Mouse (Mus musculus) left cerebral cortex, postnatal 36 days (tissue): ENCODE data around the gene Glis1. TPM values are rescaled to one million over a fixed set of nuclear protein-coding genes. Genes with fewer than 3 reads are reported as not detected.

Experiments used
- DNase-seq, 2 experiments: peaks; one replicate each; pipeline ENCODE4 v3.0.0; 2021 to 2022; ENCODE audit warnings: low spot score in 2 of 2, mixed read lengths in 1 of 2
- intact Hi-C: fragments of 180-260 bp; cut with DNase I; formaldehyde crosslinking; loops from one replicate; pipeline ENCODE4 v1.15.1; 2025
- total RNA-seq, 2 experiments: library from RNA; stranded (reverse); gene quantifications; 2 replicates each; pipeline ENCODE4 v1.2.3; 2021

The Glis1 gene
- total RNA-seq, 2 experiments from 2014 or later, result 1.1 to 1.7 TPM

DNA sequence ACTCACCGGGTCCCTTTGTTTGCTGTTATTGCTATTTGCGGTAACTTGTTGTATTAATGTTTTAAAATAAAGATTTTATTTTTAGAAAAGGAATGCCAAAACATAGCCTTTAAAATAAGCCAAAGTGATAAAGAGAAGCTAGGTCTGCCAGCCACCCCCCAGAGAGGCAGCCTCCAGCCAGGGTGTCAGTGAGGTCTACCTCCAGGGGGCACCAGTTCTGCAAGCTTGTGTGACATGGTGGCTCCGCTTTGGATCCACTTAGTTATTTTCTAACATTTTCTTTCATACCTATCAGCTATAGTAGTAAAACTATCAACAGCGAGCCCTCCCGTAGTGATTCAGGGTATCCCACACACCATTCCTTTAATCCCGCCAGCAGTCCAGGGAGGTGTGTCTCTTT, 14.1 kb downstream of the Glis1 start:
- no peak for DNase-seq
- intact Hi-C loops, result no loop called here

DNA sequence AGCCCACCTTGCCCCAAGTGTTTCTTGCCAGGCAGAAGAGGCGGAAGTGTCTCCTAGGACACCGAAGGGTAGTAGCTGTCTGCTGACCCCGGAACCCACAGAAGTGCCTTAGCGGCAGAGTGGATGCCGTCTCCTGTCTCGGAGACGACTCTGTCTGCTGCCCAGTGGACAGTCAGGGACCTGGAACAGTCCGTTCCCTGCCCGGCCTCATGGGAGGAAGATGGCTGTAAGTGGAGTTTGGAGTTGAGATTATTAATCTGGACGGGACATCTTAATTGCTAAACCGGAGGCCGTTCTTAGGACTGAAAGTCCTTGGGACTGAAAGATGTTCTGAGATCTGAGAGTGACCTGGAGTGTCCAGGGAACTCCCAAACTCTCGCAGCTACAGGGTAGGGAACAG, 15.1 kb downstream of the Glis1 start:
- intact Hi-C loops, result no loop called here
- DNase-seq, result no peak

DNA sequence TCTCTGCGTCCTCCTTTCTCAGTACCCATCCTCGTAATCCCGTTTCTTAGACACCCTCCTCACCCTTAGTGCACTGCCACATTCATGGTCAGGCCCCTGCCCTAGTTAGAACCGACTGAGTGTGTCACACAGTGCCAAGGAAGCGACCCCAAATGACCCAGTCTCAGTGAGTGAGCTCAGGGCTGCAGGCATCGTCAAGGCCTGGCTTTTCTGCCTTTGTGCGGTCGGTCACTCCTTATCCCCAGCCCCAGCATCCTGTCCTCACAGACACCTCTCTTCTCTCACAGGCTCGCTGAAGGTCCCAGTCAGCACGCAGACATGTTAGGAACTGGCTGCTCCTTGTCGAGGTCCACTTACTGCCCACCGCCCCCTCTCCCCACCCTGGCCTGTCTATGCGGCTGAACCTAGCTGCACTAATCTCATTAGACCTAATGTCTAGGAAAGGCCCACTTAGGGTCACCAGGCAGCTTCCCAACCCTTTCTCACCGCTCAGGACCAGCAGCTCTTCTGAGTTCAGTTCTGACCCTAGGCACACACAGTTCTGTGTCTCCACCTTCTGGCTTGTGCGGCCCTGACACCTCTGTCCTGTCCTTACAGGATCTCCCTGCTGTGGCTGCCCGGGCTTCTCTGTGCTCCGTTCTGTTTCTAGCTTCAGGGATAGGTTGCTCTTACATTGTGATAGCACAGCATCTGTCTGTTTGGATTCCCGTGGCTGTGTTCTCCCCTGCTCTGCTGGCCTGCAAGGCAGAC, 18.1 kb downstream of the Glis1 start:
- intact Hi-C loops, result no loop called here
- DNase-seq, result no peak

DNA sequence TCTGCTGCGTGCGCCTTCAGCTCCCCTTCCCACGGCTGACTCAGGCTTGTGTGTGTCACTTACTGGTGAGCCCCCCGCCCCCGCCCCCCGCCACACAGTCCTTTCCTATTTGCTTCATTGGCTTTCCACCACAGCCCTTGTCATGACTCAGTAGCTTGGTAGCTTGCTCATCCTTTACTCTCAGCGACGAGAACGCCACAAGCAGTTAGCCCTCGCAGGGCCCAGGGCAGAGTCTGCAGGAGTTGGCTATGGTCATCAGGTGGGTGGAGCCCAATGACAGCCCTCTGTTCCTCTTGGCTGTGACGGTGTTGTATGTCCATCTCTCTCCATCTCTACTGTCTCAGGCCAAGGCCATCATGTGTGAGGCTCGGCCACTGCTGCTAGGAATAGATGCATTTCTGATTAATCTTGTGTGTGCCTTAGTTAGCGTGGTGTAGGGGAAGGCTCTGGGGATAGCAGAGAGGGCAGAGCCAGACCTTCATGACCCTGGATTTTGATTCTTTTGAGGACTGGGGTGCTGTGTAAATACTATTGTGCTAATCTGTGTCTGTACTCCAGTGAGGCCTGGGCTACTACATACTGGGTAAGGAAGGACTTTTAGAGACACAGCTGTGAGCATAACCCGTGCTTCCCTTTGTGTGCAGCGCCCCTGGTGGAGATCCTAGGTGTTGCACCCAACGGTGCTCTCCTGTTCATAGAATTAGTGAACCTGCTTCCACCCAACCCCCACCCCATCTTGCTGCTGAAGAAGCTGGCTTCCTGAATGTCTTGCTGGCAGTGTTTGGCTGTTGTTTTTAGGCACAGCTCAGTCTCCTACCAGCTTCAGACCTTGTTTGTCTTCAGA, 19.0 kb downstream of the Glis1 start:
- peak; percentile 66 to 67 for DNase-seq
- intact Hi-C loops, result no loop called here

DNA sequence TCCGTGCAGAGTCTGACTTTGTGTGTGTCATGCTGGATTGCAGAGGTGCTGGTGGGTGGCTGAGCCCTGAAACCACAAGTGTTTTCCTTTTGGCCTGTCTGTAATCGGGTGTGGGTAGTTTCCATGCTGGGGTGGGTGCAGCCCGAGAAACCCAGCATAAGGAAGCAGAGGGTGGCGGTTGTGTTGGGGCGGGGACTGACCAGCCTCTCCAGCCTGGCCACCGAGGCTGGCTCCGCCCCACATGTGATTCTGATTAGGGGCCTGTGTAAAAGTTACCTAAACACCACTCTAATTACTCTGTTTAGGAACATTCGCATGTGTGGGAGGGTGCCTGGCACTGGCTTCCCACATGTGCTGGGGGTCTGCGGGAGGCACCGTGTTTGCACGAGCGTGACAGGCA, 23.2 kb downstream of the Glis1 start:
- intact Hi-C loops, result no loop called here
- no peak for DNase-seq

DNA sequence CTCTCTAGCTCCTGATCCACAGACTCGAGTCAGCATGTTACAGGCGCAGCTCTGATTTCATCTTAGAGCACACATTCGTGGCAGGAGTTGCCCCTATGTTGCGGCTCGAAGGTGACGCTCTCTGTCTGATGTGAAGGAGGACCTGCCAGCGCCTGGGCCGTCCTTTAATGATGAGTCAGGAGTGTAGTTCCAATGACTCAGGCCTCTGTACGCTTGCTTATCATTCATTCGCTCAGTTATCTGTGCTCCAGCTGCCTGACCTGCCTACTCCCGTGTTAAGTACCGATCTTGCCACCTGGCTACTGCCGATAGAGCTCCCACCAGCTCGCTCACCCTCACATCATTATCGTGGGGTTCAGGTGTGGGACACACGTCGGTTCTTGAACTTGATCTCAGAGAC, 24.5 kb downstream of the Glis1 start:
- intact Hi-C loops, result no loop called here
- DNase-seq, result no peak

DNA sequence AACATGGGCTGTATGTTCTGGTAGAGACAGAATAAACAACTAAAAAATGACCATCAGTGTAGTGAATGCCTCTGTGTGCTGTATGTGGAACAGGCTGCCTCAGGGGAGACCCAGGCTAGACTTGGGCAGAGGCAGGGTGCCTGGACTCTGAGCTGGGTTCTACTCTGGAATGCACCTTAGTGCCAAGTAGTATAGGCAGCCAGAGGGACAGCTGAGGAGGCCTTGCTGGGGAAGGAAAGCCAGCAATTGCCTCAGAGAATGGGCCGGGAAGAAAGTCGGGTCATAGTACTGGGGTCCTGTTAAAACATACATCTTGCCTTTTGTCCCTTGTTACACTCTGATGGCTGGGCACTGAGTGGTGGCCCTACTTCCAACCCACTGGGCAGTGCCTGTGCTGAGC, 25.1 kb downstream of the Glis1 start:
- DNase-seq, result no peak
- intact Hi-C loops, result no loop called here

DNA sequence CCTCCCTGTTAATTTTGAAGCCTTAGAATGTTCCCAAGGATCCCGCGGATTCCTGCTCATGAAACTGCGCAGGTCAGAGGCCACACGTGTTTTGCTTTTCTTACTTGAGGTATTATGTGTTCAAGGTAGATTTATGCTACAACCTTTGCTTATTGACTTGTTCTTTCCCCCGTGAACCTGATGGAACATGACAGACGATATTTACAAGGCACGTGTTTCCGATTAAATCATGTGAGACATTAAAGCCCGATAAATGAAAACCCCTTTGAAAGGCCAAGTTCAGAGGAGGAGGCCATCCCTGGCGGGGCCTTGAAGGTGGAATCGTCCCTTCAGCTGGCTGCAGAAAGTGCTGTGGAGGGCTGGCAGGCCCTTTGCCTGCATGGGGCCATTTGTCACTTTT, 26.1 kb downstream of the Glis1 start:
- no peak for DNase-seq
- intact Hi-C loops, result no loop called here

DNA sequence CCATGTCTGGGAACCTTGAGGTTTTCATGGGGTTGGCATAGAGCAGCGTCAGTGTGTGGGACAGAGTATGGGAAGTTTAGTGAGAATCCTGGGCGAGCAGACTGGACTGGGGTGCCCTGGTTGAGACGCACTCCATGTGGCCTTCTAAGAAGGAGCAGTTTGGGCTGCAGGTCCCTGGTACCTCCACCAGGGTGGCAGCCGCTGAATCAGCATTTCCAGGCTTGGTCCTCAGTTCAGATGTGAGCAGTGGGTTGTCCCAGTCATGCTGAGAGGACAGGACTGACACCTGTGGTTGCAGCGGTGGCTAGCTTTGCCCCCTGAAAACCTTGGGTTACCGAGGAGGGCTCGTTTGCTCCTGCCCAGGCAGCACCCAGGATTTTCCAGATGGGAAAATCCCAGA, 33.4 kb downstream of the Glis1 start:
- no peak for DNase-seq
- intact Hi-C loops, result no loop called here

DNA sequence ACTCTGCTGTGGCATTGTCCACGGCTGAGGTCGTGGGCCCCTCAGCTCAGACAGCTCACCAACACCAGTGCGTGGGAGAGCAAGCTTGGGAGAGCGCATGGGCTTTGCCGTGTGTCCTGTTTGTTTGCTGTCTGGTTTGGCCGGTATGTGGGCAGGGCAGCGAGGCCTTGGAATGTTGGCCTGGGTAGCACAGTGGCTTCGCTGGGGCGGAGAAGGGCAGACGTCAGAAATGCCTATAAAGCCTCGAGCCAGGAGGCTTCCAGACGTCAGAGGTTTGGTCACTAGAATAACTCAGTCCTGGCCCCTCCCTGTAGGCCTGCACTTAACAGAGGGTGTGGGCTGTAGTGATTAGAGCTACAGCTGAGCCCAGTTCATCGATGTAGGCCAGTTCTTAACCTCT, 33.9 kb downstream of the Glis1 start:
- DNase-seq, result no peak
- intact Hi-C loops, result no loop called here

DNA sequence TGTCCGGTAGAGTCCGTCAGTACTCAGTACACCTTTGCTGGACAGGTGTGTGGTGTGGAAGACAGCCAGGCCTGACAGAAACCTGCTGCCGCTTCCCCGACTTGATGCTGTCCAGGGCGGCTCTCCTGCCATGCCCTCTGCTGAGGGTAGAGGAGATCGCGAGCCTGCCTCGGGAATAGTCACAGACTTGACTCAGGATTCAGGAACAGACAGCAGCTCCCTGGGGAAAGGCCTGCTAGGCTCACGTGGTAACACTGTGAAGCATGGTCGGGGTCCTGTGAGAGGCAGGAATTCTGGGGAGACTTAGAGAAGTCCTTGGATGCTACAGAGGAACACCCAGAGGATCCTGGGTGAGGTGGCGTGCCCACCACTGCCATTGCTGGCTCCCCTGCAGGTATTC, 34.4 kb downstream of the Glis1 start:
- no peak for DNase-seq
- intact Hi-C loops, result no loop called here

DNA sequence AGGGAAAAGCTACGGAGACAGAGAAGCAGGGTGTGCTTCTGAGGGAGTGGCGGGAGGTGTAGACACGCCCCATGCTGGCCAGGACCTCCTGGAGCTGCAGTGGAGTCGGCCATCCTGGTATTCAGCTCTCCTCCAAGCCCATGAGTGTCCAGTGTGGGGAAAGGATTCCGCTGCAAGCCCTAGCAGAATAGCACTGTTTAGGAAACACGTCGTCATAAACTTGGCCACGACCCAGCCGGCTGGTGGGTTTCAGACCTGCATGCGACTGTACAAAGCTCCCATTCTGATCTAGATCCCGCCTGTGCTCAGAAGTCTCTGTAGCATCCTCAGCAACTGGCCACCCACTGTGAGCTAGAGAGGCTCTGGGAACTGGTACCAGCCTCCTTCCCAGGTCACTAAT, 41.9 kb downstream of the Glis1 start:
- no peak for DNase-seq
- intact Hi-C loops, result no loop called here

DNA sequence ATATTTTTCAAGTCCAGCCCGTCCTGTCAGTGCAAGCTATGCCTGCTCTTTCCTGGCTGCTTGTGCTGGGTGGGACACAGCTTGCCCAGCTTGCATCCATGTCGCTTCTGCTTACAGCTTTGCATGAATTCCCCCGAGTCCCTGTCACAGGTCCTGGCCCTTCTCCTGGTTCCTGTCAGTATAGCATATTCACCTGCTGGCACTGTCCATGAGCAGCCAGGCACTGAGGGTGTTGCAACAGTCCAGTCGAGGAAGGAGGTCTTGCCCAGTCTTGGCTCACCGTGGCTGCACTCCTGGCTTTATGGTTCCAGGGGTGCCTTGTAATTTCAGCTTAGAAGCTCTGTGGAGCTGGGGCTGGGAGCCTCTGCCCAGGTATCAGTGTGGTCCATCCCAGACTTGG, 44.6 kb downstream of the Glis1 start:
- intact Hi-C loops, result no loop called here
- DNase-seq, result no peak

DNA sequence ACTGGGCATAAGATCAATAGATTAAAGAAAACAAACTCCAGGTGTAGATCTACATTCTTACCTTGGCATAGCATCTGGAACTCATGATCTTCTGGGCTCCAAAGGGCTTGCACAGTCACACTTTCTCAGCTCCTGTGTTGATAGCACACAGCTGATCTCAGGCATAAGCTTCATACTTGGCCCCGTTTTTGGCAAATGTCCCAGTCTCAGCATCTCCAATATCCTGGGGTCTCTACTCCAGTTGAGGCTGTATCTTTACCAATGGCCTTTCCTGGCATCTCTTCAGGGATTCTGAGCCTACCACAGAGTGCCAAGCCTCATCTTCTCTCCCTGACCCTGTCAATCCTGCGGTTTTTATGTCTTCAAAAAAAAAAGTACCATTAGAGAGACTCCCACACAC, 48.1 kb downstream of the Glis1 start:
- no peak for DNase-seq
- intact Hi-C loops, result no loop called here

DNA sequence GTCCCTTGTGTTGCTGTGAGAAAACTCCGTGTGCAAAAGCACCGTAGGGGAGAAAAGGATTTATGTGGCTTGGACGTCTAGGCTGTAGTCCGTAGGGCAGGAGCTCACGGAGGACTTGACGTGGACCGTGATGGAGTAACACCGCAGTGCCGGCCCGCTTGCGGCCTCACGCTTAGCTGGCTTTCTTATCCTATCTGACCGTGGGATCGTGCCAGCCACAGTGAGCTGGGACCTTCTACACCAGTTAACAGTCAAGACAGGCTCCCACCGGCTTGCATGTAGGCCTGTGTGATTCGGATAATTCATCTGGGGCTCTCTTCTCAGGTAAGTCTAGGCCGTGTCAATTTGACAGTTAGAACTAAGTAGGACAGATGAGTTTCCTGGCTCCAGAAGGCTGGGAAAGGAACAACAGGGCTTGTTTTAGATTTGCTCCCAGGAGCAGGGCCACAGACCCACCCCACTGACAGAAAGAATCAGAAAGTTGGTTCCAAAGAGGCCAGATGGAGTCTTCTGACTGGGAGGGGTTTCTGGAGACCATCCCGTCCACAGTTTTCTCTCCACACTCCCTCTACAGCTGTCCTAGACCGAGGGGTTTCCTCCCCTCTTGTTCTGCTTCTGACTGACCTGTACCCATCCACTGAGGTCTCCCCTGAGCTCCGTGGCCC, 49.3 kb downstream of the Glis1 start:
- intact Hi-C loops, result no loop called here
- DNase-seq, result no peak

DNA sequence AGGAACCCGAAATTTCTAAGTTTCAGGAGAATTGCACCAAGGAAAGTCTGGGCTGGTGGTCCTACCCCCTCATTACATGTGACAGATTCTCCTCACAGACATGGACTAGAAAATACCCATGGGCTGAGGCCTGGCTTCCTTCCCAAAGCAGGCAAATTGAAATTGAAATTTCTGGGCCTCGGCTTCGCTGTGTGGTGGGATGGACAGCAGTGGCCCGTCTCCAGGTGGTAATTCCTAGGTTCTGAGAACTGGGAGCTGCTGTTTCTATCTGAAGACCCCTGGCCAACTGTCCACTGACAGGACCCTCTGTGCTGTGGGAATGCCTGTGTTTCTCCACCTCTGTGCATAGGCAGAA, 49.8 kb downstream of the Glis1 start:
- DNase-seq, result no peak
- intact Hi-C loops, result no loop called here

DNA sequence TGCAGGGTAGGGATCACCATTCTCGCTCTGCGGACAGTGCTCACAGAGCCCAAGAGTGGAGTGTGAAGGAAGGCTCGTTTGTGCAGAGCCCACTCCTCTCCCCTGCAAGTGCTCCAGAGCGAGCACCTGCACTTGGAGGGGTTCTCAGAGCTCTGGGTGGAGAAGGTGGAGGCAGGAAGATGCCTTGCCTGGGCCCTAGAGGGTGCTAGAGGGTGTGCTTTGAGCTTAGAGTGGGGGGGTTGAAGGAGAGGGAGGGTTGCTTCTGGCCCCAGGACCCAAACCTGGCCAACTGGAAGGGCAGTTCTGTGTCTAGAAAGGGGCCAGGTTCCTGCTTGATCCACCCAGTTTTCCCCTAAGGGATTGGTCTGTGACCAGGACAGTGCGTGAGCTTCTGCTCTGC, 51.5 kb downstream of the Glis1 start:
- DNase-seq, result no peak
- intact Hi-C loops, result loop anchor here (5.0 kb wide), 1 partner anchor 151 kb away; no protein-coding TSS in a partner anchor

DNA sequence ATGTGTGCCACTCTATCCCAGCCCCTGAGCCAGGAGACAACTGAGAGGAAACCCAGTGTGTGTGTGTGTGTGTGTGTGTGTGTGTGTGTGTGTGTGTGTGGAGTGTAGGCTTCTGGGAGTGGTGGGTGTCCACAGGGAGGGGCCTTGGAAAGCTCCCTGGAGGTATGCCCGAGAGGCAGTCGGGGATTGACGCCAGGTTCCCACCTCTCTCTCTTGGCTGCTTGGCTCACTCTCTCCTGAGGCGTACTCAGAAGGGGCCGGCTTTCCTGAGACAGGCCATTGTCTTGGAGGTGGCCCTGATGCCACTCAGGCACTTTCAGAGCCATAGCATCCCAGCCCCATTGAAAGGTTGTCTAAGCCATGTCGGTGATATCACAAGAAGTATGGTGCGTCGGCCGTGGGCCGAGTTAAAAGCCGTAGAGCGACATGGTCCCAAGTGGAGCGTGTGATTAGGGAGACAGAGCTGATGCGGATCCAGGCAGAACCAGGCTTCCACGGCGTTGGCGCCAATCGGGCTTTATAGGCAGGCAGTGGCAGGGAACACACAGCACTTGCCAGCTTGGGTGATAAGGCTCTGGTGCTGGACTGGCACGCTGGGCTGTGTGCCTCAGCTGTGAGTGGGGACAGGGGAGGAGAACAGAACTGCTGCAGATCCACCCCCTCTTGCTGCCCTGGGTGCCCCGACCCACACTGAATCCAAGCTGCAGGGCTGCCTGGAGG, 54.9 kb downstream of the Glis1 start:
- intact Hi-C loops, result loop anchor here (5.0 kb wide), 1 partner anchor 148 kb away; no protein-coding TSS in a partner anchor
- DNase-seq, result peak in 1 of 2 experiments; percentile 18

DNA sequence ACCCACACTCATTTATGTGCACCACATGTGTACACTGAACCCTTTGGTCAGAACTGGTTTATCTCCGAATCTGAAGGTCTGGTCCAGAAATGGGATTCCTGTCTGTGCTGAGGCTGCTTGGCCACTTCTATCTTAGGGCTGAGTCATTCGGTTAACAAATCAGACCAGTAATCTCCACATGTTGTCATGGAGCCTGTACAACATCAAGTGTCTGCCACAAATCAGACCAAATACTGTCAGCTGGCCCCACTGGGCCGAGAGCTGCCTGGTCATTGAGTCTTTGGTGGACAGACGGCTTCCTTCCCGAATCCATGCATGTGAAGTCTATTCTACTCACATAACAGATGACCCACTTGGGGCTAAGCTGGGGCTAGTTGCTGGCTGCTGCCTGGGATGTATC, 58.6 kb downstream of the Glis1 start:
- intact Hi-C loops, result no loop called here
- no peak for DNase-seq

DNA sequence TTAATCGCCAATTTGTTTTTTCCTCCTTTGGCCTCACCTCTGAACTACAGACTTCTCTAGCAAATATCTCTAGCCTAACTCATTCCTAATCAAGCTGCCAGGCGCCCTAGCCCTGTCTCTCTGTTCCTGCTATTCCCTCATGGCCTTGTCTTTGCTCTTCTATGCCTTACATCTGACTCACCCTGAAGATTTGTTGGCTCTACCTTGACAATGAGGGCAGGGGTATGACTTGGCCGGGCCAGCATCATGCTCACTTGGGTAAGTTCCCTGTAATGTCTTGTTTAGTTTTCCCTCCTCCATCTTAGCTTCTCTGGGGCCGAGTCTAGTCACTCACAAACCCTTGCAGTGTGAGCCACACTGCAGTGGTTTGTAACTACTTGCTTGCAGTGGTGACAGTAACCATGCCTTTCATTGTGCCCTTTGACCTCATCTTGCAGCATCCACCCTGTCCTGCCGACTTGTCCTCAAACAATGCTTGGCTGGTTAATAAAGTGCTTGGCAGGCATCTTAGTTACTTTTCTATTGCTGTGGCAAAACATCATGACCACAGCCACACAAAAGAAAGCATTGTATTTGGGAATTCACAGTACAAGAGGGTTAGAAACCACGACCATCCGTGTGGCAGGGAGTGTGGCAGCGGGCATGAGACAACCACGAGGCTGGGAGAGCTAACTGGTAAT, 61.5 kb downstream of the Glis1 start:
- intact Hi-C loops, result no loop called here
- DNase-seq, result no peak
